Mouse (Mus musculus) brain, adult 2 months (tissue): Measurements from ENCODE around the gene Sfxn5.

Experiments
- DNase-seq: peaks from one replicate; pipeline ENCODE4 v3.0.0; 2011; ENCODE audit warnings: low read depth, low spot score

Gene Sfxn5

DNA sequence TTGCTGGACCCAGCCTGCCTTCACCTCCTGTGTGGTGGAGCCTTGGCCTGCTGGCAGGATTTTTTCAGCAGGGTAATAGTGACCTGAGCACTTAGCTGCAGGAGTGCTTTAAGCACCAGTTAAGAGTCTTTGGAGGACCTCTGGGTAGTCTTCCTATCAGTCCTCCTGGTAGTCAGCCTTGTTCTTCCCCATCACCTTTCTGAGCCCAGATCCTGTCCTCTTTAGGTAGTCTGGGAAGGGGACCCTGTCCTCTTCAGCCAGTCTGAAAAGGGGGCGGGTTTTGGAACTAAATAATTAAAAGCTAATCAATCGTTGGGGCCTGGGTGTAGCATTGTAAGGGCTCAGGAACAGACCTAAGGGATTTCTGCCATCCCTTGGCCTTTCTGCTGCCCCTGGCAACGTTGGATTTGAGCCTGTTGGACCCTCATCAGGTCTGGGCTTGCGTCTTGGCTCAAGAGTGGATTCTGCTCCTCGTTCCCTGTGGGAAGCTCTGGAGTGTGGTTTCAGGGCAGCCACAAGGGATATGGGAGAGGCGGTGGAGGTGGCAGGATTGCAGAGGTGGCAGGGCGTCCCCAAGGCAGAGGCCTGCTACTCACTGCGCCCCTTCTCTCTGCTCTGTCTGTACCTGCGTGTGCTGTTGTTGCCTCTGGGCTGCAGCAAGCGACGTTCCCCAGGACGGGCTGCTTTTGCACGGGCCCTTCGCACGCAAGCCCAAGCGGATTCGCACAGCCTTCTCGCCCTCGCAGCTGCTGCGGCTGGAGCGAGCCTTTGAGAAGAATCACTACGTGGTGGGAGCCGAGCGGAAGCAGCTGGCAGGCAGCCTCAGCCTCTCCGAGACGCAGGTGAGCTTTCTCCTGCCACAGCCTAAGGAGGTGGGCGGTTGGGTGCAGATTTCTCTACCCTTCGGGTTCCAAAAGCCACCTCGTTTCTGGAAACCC is 139.6 kb downstream of the Sfxn5 start:
- peak; percentile 50 for DNase-seq

DNA sequence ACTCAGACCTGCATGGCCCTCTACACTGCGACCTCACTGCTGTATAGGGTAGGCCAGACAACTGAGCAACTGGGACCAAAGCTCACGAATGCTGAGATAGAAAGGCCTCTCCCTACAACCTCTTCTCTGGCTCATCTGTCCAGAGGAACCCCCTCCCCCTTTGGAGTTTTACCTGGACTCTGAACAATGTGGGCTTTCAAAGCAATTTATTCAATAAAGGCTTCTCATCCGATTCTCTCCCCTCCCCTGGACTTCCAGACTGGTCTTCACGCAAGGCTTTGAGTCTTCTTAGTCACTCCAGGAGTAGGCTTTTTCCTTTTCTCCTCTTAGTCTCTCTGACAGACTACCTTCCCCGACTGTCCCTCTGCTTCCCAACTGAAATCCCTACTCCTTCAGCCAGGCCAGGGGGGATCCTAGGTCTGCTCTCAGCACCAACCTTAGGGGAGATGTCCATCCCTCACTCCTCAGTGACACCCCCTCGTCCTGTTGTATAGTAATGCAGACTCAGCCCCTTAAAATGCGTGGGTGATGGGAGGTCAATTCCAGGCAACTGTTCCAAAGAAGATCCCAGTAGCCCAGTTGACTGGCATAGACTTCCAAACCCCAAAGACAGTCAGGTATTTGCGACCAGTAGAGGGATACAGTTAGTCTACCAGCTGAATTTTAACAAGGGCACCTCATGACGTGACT is 141.3 kb downstream of the Sfxn5 start:
- DNase-seq: no peak

DNA sequence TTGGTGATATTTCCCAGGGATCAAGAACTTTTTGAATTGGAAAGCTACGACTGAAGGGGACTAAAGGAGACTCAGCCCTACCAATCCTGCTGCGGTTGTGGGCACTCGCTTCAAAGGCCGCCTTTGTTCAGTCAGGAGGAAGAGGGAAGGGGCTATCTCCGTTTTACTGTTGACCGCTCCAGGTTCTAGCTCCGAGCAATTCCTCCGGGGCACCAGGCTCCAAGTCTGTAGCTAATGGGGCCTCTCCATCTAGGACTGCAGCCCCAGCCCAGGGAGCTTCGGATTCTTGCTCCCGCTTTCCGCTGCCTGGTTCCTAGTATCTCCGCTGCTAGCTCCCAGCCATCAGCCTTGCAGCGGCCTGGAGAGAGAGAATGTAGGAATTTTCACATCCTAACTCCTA is 142.6 kb downstream of the Sfxn5 start:
- no peak for DNase-seq

DNA sequence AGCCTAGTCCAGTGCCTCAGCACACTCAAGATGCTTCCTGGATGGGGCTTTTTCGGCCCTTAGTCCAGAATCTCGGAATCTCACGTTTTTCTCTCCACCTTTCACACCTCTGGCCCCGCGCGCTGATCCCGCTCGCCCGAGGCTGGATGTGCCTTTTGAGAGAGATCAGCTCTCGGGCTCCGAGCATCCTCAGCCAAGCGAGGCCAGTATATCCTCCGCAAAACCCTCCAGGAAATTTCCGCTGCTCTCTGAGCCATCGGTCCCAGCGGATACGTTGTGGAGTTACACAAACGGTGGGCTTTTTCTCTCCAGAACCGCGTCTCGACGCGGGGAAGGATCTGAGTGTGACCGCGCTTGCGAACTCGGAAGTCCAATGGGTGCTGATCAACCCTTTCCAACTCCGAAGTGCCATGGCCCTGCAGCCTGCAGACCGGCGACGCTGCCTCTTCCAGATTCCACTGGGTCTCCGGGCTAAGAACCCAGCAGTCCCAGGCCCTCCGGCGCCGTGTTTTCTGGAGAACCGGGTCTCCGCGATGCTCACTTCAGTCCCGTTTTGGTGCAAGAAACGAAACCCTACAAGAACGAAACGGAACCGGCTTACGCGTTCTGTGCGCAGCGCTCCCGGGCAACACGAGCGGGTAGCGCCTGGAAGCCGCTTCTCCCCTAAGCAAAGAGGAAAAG is 143.2 kb downstream of the Sfxn5 start:
- peak; percentile 51 for DNase-seq

DNA sequence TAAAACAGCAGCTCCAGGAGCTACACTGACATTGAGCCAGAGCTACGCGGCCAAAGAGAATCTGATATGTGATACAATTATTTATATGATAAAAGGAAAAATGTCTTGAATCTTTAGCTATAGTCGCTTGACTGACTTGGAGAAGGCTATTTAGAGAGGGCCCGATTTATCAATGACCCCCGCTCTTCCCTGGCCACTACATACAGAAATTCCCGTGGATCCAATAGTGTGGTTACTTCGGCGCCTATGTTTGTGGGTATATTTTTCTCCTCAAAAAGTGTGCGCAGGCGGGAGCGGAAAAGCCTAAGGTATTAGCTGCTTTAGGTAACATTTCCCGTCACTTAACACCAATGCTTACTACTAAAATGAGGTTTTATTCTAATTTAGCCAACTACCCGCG is 143.9 kb downstream of the Sfxn5 start:
- no peak for DNase-seq

DNA sequence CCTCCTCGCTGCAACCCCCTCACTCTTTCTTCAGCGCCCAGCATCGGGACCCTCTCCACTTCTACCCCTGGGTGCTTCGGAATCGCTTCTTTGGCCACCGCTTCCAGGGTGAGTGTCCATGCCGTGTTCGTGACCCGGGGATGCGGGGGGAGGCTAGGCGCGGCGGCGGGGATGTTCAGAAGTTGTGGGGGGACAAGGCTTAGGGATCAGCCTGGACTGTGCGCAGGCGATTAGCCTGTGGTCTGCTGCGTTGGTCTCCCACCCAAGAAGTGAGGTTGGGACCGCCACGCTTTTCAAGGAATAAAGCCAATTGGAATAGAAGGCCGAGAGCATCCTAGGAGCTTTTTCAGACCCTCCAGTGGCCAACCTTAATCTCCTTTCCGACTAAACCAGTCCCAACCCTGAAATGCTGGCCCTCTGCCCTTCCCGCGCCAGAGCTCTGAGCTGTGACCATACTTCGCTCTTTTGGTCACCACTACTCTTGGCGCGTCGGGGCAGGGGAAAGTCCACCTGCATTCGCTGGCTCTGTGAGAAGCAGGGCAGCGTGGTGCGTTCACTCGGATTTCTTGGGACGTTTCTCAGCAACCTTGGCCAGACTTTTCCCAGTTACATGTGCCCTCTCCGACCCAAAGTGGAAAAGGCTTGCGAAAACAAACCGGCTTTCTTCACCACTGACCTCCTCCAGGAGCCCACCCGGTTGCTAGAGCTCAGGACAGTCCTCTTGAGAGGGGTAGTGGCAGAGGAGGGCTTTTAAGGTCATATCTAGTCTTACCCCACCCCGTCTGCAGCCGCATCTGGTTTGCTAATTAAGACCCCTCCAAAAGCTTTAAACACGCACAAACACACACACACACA is 144.7 kb downstream of the Sfxn5 start:
- DNase-seq: no peak

DNA sequence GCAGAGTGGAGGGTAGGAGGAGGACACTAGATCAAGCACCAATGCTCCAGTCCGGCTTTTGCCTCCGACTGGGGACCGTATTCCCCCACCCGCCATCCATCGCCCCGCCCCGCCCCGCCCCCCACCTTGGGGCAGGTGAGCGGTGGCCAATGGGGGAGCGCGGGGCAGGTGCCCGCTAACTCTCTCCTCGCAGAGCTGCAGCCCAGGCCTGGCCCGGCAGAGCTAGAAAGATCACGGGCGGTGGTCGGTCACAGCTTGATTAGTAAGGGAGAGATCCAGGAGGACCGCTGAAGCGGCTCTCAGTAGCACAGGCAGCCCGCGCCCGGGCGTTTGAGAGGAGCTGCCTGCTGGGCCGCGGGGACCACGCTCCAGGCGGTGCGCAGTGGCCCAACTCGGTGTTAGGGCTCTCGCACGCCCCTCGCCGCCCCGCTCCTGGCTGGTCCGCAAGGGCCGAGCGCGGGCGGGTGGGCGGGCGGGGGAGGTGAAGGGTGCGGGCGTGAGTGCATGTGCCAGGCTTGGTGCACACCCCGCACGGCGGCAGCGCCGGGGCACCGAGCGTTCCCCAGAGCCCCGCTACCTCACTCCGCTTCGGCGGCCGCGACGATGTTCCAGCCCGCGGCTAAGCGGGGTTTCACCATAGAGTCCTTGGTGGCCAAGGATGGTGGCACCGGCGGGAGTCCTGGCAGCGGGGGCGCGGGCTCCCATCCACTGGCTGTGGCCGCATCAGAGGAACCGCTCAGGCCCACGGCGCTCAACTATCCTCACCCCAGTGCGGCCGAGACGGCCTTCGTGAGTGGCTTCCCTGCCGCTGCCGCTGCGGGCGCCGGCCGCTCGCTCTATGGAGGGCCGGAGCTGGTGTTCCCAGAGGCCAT is 145.6 kb downstream of the Sfxn5 start, which contains the start of gene Emx1:
Gene Emx1 (plus strand): TSS at position 99 of the 872 bp plus-strand sequence.
- DNase-seq: peak; percentile 64

DNA sequence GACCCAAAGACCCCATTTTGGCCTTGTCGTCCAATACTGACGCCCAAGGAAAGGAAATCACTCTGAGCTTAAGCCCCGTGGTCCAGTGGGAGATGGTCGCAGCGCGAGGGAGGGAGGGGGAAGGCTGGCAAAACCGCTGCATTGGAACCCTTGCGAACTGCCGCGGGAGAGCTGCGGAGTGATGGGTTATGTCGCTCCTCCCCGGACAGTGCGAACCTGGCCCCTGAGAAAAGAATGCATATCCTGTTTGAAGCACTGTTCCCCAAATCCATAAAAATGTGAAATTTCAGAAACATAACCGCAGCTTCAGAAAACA is 146.5 kb downstream of the Sfxn5 start:
- no peak for DNase-seq

DNA sequence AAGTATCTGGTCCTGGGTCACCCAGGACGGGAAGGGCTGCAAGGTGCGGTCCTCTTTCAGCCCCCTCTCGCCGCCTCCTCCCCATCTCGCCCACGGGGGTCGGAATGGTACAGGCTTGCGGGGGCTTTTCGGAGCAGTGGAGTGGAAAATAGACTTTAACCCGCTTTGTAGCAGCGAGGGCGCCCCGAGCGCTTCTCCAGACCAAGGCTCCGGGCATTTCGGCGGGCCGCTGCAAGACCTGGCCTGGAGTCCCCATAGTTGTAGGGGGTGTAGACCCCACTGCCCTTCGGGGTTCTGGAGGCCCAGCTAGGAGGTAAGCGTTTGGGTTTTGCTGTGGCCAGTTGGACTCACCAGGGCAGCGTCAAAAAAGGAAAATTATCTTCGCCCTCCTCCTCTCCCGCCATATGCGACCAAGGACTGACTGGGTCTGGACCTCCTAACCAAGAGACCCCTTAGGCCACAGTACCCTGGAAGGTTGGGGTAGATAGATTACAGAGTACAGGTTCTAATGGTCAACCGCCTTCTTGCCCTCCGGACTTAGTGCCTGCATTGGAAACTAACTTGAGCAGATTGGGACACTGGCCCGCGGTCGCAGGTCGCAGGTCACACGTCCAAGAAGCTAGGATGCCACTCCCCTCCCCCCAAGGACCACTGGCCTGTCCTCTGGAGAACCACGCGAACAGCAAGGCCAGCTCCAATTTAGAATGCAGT is 147.0 kb downstream of the Sfxn5 start:
- DNase-seq: no peak

DNA sequence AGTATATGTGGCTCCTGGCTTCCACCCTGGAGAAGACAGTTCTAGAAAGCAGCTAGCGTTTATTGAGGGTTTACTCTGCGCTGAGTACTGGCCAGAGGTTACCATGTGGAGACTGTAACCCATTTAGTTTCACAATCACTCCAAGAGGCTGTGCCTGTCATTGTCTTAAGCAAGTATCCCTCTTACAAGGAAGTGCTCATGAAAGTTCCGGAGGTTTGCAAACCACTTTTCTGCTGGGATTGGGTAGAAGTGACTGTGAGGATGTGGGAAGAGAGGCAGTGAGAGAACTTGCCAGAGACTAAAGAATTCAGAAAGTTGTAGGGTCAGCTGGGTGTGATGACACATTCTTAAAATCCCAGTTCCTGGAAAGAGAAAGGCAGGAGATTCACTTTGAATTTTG is 149.3 kb downstream of the Sfxn5 start:
- no peak for DNase-seq

DNA sequence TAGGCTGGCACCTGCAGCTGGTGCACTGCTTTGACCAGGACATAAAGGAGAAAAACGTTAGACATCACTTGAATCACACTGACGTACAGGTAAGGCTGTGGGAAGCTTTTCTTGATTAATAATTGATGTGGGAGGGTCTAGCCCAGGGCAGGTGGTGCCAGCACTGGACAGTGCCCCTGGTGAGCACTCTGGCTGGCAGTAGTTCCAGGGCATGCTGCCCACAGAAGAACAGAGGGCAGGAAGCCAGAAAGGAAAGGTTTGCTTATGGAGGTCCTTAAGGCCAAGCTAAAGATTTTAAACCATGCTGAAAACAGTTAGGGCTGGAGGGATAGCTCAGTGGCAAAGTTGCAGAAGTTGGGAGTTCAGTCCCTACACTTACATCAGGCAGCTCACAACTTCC is 153.2 kb downstream of the Sfxn5 start:
- no peak for DNase-seq

DNA sequence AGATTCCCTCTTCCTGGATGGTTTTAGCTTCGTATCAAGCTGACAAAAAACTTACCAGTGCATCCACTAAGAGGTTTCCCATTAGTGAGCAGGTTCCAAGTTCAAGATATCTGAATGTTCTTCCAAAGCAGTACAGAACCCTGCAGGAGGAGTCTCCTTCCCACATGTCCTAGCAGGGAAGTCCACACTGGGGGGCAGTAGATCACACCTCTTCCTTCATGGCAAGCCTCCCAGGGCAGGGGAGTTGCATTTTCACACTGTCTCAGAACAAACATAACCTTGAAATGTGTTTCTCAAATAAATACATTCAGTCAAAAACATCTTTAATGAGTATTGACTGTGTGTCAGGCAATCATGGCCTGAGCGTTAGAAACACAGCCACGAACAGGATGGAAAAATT is 153.7 kb downstream of the Sfxn5 start:
- DNase-seq: no peak

DNA sequence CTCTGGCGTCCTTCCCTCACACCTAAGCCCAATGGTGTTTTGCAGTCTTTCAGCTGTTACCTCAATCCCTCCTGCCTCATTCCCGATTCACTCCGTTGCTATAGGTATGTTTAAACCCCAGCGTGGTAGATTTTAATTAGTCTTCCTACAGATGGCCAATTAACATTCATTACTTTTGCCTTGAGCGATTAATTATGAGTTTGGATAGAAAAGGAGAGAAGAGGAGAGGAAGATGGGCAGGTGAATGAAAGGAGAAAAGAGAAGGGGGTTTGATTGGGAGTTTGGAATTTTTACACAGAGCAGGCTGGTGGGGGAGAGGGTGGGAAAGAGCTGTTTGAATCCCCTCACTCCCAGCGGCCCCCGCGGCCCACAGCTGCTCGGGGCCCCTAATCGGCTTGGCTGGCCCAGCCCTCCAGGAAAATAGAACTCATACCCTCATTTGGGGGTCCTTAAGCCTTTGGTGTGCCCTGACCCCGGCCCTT is 167.7 kb downstream of the Sfxn5 start:
- DNase-seq: no peak
